In the genomic region with DNA sequence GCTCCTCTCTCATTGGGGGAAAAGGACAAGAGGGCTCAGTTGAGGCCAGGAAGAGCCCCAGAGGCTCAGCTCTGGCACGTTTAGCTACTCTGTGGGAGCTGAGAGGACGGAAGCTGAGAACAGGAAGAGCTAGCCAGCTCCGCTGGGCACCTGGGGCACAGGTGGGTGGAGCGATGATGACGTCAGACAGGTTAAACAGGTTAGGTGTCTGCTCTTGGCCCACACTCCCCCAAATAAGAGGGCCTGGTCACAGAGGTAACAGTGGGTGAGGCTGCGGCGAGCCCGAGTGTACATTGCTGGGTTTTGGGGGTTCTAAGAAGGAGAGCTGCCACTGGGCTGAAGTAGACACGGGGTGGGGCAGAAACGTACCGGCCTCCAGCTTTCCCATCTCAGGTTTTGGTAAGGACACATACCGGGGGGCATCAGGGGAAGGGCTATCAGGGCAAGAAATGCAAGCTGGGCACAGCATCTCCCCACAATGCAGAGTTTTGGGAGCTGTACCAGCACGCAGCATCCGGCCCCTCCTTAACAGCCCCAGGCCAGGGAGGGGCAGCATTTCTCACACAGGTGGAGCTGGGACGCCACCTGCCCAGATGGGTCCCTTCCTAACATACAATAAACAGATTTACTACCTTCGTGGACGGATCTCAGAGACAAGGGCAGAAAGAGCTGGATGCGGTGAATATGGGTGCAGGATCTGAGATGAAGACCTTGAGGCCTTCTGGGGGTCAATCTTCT, we compare ENCODE assay signal across 14 mouse cellular contexts. TPM values are rescaled to one million over a fixed set of nuclear protein-coding genes. Genes with fewer than 3 reads are reported as not detected.
DNase-seq lines count a peak whose midpoint lies in the region; ATAC-seq and TF ChIP-seq lines count a peak whose summit lies in the region.
"Had no signal": no experiment of that assay in that cellular context is flagged by ENCODE, and none has a peak within 500 bp of the region (broad histone marks: within the 10 kb centered on the region; RNA-seq: fewer than 3 reads in every experiment).

A gene (minus strand): TSS at position 121 of the 738 bp plus-strand sequence.

- H3K27ac ChIP-seq in ES-Bruce4 (ENCODE audit: insufficient read depth, low read length), result peak within 1 kb of the TSS; percentile 6
- H3K27ac ChIP-seq in hindbrain, postnatal 0 days, result no peak within 1 kb of the TSS
- no peak within 1 kb of the TSS for H3K27ac ChIP-seq in heart, embryonic 12.5 days (ENCODE audit: poor library complexity, severe bottlenecking)
- H3K27ac ChIP-seq: hindbrain, embryonic 13.5 days; liver, embryonic 13.5 days had no signal

- H3K9ac ChIP-seq in ES-Bruce4 (ENCODE audit: low read depth, poor library complexity, severe bottlenecking), result no peak within 1 kb of the TSS
- H3K9ac ChIP-seq in hindbrain, postnatal 0 days (replicated peaks; ENCODE audit: low read length), result no peak within 1 kb of the TSS
- no peak within 1 kb of the TSS for H3K9ac ChIP-seq in heart, embryonic 12.5 days
- H3K9ac ChIP-seq: hindbrain, embryonic 13.5 days; liver, embryonic 13.5 days had no signal

- WGBS in hindbrain, postnatal 0 days, result 57% methylated on average over 18 of the region's 18 CpGs
- 52% methylated on average over 18 of the region's 18 CpGs for WGBS in heart, embryonic 12.5 days

- TF ChIP-seq CTCF in ES-Bruce4 (IDR thresholded peaks at IDR 0.05; ENCODE audit: low read depth, low read length), result no peak
- no peak for TF ChIP-seq CTCF in hindbrain, postnatal 0 days (IDR thresholded peaks at IDR 0.05; ENCODE audit: low read depth)

- H3K4me2 ChIP-seq in hindbrain, postnatal 0 days (ENCODE audit: low read depth, low read length), result no peak within 1 kb of the TSS
- no peak within 1 kb of the TSS for H3K4me2 ChIP-seq in heart, embryonic 12.5 days
- H3K4me2 ChIP-seq: hindbrain, embryonic 13.5 days; liver, embryonic 13.5 days had no signal

- H3K27me3 ChIP-seq in ES-Bruce4 (ENCODE audit: control insufficient read depth, insufficient read depth, low read length, poor library complexity, severe bottlenecking), result no peaks in the 10 kb centered on the region
- H3K27me3 ChIP-seq in hindbrain, postnatal 0 days (ENCODE audit: insufficient read depth, low read length), result no peaks in the 10 kb centered on the region
- H3K27me3 ChIP-seq in heart, embryonic 12.5 days (replicated peaks), result no peaks in the 10 kb centered on the region
- H3K27me3 ChIP-seq: hindbrain, embryonic 13.5 days; liver, embryonic 13.5 days had no signal

- no peak for ATAC-seq in hindbrain, postnatal 0 days
- no peak for ATAC-seq in heart, embryonic 12.5 days (ENCODE audit: insufficient number of reproducible peaks, low FRiP score)

- peaks cover 9% of the 10 kb centered on the region for H3K4me1 ChIP-seq in ES-Bruce4 (ENCODE audit: control insufficient read depth, insufficient read depth, low read length)
- H3K4me1 ChIP-seq in hindbrain, postnatal 0 days (ENCODE audit: insufficient read depth, low read length), result no peaks in the 10 kb centered on the region
- peaks cover 12% of the 10 kb centered on the region for H3K4me1 ChIP-seq in heart, embryonic 12.5 days (replicated peaks)

- peak within 1 kb of the TSS; percentile 2 for H3K4me3 ChIP-seq in ES-Bruce4 (ENCODE audit: low read depth, low read length)
- no peak within 1 kb of the TSS for H3K4me3 ChIP-seq in hindbrain, postnatal 0 days (ENCODE audit: low read length)
- H3K4me3 ChIP-seq in heart, embryonic 12.5 days, result no peak within 1 kb of the TSS
- H3K4me3 ChIP-seq: erythroblast, embryonic 14.5 days; hindbrain, embryonic 13.5 days; liver, embryonic 13.5 days had no signal

- peak; percentile 83 for TF ChIP-seq EP300 in ES-Bruce4 (IDR thresholded peaks at IDR 0.05; ENCODE audit: insufficient read depth, low read depth, low read length)

- no peaks in the 10 kb centered on the region for H3K36me3 ChIP-seq in ES-Bruce4 (ENCODE audit: control insufficient read depth, insufficient read depth, low read length, poor library complexity, severe bottlenecking)
- no peaks in the 10 kb centered on the region for H3K36me3 ChIP-seq in hindbrain, postnatal 0 days (ENCODE audit: insufficient read depth, low read length)
- no peaks in the 10 kb centered on the region; the same call in 1 of the 2 replicates for H3K36me3 ChIP-seq in heart, embryonic 12.5 days
- H3K36me3 ChIP-seq: hindbrain, embryonic 13.5 days; liver, embryonic 13.5 days had no signal

- DNase-seq in fat pad, adult 2 months (ENCODE audit: extremely low read depth, low read depth, low spot score), result peak; percentile 76
- peak; percentile 76 for DNase-seq in kidney, postnatal 14 days
- peak; percentile 74 for DNase-seq in lung, postnatal 14 days
- DNase-seq in layer of hippocampus, adult 9-11 months, result no peak
- no peak for DNase-seq in adipocyte (ENCODE audit: low spot score)
- no peak for DNase-seq in hindbrain, postnatal 0 days (ENCODE audit: low spot score)
- DNase-seq: gastrocnemius, postnatal 25 days; liver, embryonic 13.5 days; retina, postnatal 1 day; thymus, adult 2 months had no signal

- H3K9me3 ChIP-seq in ES-Bruce4 (replicated peaks; ENCODE audit: control insufficient read depth, insufficient read depth, low read length, poor library complexity, severe bottlenecking), result no peaks in the 10 kb centered on the region
- H3K9me3 ChIP-seq in hindbrain, postnatal 0 days (ENCODE audit: low read length), result no peaks in the 10 kb centered on the region
- no peaks in the 10 kb centered on the region for H3K9me3 ChIP-seq in heart, embryonic 12.5 days (replicated peaks)
- H3K9me3 ChIP-seq: hindbrain, embryonic 13.5 days; liver, embryonic 13.5 days had no signal

- no peak for TF ChIP-seq POLR2A in ES-Bruce4 (IDR thresholded peaks at IDR 0.05; ENCODE audit: insufficient read depth, low read length)

RNA-seq across cellular contexts. Expression of the gene that starts here (rescaled TPM):
- 33.2 and 35.1 TPM in 2 replicates for polyA plus RNA-seq in ES-Bruce4 (2011; ENCODE audit: insufficient read depth, insufficient read length, low read depth, missing spikeins)
- not detected in 2 replicates for total RNA-seq in hindbrain, postnatal 0 days (2014; rRNA removed)
- 0.44 and 1.3 TPM in 2 replicates for polyA plus RNA-seq in hindbrain, postnatal 0 days (2015; fragmentation: Nextera tagmentation; extraction: Ambion mirVana)
- polyA plus RNA-seq in heart, embryonic 12.5 days (2016; fragmentation: Nextera tagmentation; extraction: Ambion mirVana), result 0.55 TPM in 1 of 2 replicates, not detected in the other
- total RNA-seq: gastrocnemius, postnatal 25 days had no signal
- polyA plus RNA-seq: erythroblast, embryonic 14.5 days; hindbrain, embryonic 13.5 days had no signal

Comparison
In these comparisons a context has a peak if more than half of its experiments do, and no peak if none do; other contexts are left out.
1. RNA of the gene that starts here (polyA plus RNA-seq): 33.2 to 35.1 TPM in ES-Bruce4; 0.44 to 1.3 TPM in hindbrain, postnatal 0 days and 0.55 TPM in heart, embryonic 12.5 days; every median in the first group is over 10 times any median in the second.
2. DNase-seq: peak in fat pad, adult 2 months (single experiment), kidney, postnatal 14 days (single experiment) and lung, postnatal 14 days (single experiment); none in layer of hippocampus, adult 9-11 months (single experiment), adipocyte (single experiment) and hindbrain, postnatal 0 days (single experiment).